Mouse (Mus musculus) gastrocnemius, postnatal 25 days (tissue): ENCODE results near the gene Nek4. TPM values are rescaled to one million over a fixed set of nuclear protein-coding genes. Genes with fewer than 3 reads are reported as not detected.
A peak's percentile ranks its signal among the peaks of the same experiment; 100 is the strongest.

Source experiments
- DNase-seq: peaks from one replicate; pipeline ENCODE4 v3.0.0; 2022
- total RNA-seq, 2 experiments: library from RNA; stranded (reverse); gene quantifications; 1 replicate in 1 of 2; 2 replicates in 1 of 2; pipeline ENCODE4 v1.2.3; 2021

Nek4 gene
- total RNA-seq, 2 experiments from 2014 or later = 3.3 TPM

DNA sequence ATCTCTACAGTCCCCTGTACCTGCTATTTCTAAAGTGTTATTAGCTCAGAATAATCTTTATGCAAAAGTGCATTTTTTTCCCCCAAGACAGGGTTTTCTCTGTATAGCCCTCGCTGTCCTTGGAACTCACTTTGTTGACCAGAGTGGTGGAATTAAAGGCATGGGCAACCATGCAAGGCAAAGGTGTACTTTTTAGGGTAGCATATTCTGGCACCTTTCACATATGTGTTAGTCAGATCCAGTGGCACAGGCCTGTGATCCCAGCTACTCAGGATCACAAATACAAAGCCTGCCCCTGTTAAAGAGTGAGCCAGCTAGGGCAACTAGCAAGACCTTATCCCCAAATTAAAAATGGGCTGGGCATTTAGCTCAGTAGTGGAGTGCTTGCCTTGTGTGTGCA lies 9.2 kb downstream of the Nek4 start:
- DNase-seq = no peak

DNA sequence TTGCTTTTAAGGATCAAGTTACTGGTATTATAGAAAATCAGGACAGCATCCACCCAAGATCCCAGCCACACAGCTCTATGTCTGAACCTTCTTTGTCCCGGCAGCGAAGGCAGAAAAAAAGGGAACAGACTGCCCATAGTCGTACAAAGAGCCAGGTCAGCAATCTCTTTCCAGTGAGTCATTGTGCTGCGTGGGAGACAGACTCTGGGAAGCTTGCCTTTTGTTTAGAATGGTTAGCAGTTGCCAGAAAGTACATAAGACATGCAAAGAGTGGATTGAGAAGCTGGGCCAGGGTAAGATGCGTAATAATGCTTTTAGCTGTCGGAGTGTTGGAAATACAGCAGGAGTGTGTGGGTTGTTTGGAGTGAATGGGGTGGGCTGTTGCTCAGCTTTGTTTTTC lies 23.0 kb downstream of the Nek4 start:
- DNase-seq = peak; percentile 22

DNA sequence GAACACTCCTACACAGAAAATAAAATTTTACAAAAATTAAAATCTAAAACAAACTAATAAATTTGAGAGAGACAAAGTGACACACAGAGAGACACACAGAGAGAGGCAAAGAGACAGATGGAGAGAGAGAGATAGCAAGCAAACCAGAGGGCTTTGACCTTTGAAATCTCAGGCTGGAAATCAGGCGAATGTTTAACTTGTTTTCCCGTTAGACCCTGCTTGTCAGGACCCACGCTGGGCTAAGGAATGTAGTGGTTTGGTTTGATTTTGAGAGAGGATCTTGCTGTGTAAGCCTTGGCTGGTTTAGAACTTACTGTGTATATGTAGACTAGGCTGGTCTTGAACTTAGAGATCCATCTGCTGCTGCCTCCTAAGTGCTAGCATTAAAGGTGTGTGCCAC lies 25.0 kb downstream of the Nek4 start:
- no peak for DNase-seq

DNA sequence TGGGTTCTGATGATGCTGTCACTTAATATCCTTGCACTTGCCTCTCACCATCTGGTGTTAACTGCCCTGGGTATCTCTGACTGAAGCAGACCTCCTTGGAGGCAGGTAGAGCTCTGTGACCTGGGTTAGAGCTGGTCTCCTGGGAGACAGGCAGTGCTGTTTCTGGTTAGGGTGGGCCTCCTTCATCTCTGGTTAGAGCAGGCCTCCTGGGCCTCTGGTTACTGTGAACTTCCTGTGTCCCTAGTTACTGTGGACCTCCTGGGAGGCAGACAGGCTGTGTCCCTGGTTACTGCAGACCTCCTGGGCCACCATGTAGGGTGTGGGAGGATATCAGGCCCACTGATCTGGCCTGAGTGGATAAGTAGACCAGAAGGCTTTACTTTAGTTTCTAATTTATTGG lies 45.2 kb downstream of the Nek4 start:
- no peak for DNase-seq

DNA sequence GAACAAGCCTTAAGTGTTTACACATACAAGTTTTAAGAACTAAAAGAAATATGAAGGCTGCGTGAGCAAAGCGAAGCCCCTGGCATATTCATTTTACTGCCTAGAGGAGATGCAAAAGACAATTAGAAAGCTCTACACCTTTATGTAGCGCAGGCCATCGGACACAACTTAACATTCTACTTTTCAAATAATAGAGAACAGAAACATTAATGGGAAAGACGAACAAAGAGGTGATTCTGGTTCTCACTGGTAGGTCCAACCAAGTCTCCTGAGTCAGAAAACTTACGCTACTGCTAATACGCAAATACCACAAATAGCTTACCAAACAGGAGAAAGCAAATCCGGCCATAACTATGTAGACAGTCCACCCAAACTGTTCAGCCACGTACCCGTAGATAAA lies 49.2 kb downstream of the Nek4 start:
- DNase-seq = no peak

DNA sequence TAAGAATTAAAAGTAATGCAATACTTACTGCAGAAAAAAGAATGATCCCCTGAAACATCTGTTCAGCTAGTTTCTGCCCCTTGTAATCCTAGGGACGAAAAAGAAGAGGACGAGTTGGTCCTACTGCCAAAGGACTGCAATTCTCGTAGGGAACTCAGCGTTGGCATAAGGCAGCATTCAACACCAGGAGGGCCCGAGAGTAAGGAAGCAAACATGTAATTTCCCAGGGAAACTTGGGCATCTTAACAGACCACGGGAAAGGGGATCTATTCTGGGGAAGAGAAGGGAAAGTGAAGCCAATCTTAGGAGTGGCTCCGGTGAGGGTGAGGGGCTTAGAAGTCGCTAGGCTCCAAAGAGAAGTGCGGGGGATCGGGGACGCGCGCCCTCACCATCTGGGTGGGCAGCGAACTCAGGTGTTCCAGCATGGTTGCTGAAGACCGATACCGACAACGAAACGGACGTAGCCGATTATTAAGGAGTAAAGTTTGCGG lies 49.7 kb downstream of the Nek4 start:
- DNase-seq = no peak

DNA sequence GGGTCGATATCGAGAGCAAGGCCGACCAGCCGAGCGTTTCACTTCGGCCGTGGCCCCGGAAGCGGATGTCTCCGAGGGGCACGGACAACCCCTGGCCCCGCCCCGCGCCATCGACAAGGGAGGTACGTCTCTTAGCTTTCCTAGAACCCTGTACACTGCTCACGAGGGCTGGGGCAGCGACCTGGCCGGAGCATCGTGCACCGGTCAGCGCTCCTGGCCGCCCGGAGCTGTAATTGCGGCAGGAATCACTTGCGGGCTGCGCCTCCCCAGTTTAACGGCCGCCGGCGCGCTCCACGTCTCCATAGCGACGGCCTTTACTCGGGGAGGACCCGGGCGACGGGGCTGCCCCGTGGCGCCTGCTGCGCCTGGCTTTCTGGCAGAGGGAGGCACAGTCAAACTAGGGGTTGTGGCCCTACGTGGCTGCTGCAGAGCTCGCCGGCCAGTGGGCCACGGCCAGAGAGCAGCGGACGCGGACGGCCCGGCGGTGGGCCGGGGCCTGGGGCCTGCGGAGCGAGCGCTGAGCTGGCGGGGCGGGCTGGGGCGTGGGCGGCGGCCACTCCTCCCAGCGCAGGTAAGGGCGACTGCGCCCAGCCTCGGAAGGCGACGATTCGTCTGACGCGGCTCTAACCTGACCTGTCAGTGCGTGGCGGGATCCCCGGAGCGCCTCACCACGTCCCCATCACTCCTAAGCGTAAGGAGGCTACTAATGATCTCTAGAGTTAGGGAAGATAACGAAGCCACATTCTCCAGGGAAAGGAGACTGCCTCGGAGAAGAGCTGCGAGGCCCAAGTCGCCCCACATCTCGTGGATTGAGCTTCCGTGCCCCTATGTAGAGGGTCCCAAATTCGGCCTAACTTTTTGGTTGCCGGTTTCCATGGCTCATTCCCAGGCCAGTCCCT lies 50.4 kb downstream of the Nek4 start, which contains the start of the genes Glt8d1 and Spcs1:
Gene Glt8d1, plus strand, starts transcription at position 94 of the 899 bp plus-strand sequence.
Gene Spcs1, minus strand, starts transcription at position 366 of the 899 bp plus-strand sequence.
- DNase-seq = peak; percentile 85

DNA sequence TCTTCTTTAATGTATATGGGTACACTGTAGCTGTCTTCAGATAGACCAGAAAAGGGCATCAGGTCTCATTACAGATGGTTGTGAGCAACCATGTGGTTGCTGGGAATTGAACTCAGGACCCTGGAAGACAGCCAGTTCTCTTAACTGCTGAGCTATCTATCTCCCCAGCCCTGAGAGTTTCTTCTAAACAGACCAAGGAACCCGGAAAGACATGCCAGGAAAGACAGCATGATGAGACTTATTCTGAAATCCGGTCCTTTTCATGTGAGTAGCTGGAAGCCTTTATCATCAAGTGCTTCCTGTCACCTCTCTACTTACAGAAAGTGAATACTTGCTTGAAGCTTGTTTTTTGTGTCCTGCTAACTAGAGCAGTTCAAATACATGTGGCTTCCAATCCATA lies 53.4 kb downstream of the Nek4 start:
- no peak for DNase-seq

DNA sequence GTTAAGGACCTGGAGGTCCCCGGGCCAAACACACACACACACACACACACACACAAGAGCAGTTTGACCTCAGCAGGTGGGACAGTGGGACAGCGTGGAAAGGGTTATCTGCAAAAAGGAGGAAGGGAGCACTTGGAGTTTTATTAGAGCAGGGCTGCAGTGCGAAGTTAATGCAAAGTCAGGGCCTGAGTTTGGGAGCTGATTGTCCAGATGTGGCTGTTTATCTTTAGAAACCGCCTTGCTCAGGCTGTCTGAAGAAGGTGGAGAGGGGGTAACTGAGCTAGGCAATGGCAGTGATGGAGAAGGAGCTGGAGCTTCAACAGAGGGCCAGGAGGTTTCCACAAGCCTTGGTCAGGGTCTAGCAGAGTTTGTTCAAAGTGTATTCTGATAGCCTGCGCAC lies 55.6 kb downstream of the Nek4 start:
- DNase-seq = no peak

DNA sequence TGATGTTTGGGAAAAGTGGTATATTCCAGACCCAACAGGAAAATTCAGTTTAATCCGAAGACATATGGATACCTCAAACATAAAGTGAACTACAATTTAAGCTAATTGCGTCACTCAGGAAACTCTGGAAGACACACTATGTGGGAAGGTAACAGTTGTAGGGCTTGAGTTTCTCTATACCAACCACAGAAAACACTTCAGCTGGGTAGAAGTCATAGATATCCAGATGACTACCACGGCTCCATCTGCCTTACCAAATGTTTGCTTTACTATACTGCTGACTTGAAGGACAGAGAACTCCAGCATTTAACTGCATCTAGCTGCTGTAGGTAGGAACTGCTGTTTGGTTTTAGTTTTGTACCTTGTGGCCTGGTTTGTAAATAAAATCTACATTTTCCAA lies 60.4 kb downstream of the Nek4 start:
- DNase-seq = no peak

DNA sequence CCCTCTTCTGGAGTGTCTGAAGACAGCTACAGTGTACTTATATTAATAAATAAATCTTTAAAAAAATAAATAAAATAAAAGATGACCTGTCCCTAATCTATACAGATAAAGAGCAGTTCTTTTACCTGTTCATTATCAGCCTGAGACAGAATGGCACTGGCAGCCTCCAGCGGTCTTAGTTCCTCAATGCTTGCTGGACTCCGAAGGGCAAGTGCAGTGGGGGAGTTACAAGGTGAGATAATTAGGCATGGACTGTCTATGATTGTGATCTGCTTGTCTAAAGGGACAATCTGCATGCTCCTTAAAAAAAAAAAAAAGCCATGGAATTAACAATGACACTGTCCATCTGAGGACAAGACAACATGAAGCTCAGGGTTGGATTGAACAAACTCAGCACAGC lies 62.8 kb downstream of the Nek4 start:
- DNase-seq = no peak

DNA sequence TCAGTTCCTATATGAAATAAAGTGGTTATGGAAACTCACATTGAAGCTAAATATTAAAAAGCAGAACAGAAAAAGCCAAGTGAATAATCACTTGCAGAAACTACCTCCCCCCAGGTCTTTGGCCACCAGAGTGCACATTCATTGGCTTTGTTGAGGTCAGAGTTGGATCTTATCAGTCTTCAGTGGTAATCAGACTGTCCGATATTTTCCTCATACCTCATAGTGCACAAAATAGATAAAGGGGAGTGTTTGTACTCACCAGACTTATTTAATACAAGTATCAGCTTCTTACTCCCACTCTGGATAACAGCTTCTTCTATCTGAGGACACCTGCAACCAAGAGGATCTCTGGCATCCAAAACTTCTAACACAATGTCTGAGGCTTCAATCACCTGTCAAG lies 64.9 kb downstream of the Nek4 start:
- no peak for DNase-seq

DNA sequence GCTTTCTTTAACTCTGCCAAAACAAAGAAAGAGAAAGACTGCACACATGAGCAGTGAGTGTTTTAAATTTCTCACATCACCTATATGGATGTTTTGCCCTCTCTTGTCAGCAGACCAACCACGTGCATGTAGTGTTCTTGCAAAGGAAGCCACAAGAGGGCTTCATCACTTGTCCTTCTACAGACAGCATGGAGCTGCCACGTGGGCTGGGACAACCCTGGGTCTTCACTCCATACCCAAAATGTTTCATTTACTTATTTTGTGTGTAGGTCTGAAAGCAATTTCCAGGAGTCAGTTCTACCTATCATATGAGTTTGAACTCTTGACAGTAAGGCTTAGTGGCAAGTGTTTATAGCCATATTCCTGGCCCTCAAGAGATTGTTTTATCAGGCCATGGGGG lies 66.7 kb downstream of the Nek4 start:
- no peak for DNase-seq

DNA sequence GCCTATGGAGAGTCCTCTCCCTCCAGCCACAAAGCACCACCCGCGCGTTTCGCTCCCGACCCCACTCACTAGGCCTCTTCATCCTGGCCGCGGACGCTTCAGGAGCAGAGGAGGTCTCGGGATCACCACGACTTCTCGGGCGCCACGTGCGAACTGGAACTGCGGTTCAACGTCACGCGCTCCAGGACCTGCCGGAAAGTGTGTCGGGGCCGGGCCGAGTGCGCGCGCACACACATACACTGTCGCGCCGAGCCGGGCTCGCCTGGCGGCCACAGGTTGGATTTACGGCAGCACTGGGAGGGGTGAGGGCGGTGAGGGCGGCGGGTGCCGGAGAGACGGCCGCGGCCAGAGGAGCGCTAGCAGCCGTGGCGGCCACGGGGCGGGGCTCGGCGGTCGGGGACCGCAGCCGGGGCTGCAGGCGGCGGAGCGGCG lies 67.7 kb downstream of the Nek4 start, which contains the start of the genes Pbrm1 and Gnl3:
Gene Pbrm1, plus strand, starts transcription at position 279 of the 432 bp plus-strand sequence.
Gene Gnl3, minus strand, starts transcription at position 293 of the 432 bp plus-strand sequence.
- DNase-seq = peak; percentile 96

DNA sequence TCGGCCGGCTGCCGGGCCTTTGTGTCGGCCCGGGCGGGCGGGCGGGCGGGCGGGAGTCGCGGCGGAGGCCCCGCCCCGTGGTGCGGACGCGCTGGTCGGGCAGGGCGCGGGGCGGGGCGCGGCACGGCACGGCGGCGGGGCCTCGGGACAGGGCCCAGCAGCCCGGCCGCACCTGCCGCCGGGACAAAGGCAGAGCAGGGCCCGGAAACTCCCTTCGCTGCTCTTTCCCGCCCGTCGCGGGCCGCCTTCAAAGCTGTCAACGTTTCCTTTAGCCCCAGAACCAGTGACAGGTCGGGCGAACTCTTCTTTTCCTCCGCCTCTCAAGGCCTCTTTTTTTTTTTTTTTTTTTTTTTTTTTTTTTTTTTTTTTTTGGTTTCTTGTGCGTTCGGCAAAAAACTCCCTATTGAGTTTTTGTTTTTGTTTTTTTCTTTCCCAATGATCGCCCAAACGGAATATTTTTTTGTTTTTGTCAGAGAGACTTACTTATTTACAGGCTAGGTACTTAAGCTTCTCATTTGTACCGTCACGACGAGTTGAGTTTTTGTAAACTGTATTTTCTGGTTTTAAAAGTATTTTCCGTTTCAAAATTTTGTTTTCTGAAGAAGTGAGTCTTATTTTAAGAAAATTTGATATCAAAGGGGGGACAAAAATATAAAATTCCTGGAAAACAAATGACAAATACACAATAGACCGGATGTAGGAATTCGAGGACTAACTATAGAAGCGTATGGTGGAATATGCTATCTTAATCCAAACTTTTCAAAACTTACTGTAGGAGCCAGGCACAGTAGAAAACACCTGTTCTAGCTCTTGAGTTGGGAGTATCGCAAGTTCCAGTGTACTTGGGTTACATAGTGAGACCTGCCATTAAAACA lies 68.4 kb downstream of the Nek4 start:
- DNase-seq = peak; percentile 78

DNA sequence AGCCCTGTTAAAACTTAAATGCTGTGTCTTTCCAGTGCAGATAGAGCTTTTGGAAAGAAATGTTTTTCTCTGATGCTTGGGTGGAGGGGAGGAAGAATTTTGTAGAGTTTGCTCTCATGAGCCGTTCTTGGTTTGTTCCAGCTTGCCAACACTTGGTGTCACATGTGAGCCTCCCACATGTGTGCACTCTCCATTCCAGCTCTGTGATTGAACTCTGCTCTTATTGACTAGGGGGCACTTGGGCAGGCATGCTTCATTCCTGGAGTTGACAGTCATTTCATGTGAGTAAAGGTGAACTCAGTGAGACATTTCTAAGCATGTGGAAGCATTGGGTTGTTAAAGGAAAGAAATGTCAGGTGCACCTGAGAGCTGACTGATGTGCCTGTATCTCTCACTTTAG lies 71.4 kb downstream of the Nek4 start:
- no peak for DNase-seq

DNA sequence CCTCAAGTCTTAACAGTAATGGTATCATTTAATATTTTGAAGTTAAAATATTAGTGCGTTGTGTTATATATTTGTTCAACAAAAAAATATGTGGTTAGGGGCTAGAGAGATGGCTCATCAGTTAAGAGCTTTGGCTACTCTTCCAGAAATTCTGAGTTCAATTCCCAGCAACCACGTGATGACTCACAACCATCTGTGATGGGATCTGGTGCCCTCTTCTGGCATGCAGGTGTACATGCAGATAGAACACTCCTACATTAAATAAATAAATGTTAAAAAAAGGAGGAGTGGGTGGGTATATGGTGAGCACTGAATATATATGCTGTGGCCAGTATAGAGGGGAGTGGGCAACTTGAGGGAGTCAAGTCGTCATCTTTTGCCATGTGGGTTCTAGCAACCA lies 74.6 kb downstream of the Nek4 start:
- no peak for DNase-seq

Other genes starting within 250 kb of the Nek4 start
- 1 to 10 TPM; 7.6 to 7.9 TPM for gene Sfmbt1, start 236.5 kb upstream of the Nek4 start, total RNA-seq
- gene Tmem110, start 125.8 kb upstream of the Nek4 start, total RNA-seq = 1 to 10 TPM; 6.3 TPM
- gene Mustn1, start 72.2 kb upstream of the Nek4 start, total RNA-seq = 100 to 1,000 TPM in 1 of 2 experiments, 10 to 100 TPM in 1; 54.6 to 343 TPM
- gene Itih4, start 64.9 kb upstream of the Nek4 start, total RNA-seq = not detected
- under 1 TPM; 0.28 to 0.32 TPM for gene Itih3, start 27.6 kb upstream of the Nek4 start, total RNA-seq
- gene Itih1, start 8.1 kb upstream of the Nek4 start, total RNA-seq = not detected
- 10 to 100 TPM; 11.5 to 13.7 TPM for gene Glt8d1, start 50.0 kb downstream of the Nek4 start, total RNA-seq
- gene Spcs1, start 50.3 kb downstream of the Nek4 start, total RNA-seq = 100 to 1,000 TPM; 120 to 128 TPM
- gene Pbrm1, start 67.8 kb downstream of the Nek4 start, total RNA-seq = 10 to 100 TPM; 39.4 to 46.2 TPM
- 10 to 100 TPM; 23.7 to 27.3 TPM for gene Gnl3, start 67.8 kb downstream of the Nek4 start, total RNA-seq
- gene Smim4, start 177.6 kb downstream of the Nek4 start, total RNA-seq = 10 to 100 TPM; 37.6 to 43.8 TPM
- gene Nt5dc2, start 179.7 kb downstream of the Nek4 start, total RNA-seq = 1 to 10 TPM; 2.6 to 4.1 TPM
- gene Stab1, start 217.3 kb downstream of the Nek4 start, total RNA-seq = 10 to 100 TPM; 15.8 to 26.6 TPM